Mouse (Mus musculus) inflammation-experienced regulatory T-cells, adult 6 months (primary cell): ENCODE data around the gene Ttc7b. TPM values are rescaled to one million over a fixed set of nuclear protein-coding genes. Genes with fewer than 3 reads are reported as not detected.

Experiments
- ATAC-seq: one replicate; pipeline ENCODE4 v1.8.0; 2017
- polyA plus RNA-seq, 3 experiments: library from polyadenylated mRNA; unstranded; fragments of 100-300 nt; shearing (Covaris generic); gene quantifications; one replicate each; pipeline ENCODE4 v1.2.1; 2017

Ttc7b gene
- polyA plus RNA-seq, 3 experiments from 2014 or later = 3.7 to 4.3 (median 3.7) TPM

- no peak for ATAC-seq
Measured at GRCm38 (mm10) chr12:100264941-100265340, 255.7 kb downstream of the Ttc7b start.

DNA sequence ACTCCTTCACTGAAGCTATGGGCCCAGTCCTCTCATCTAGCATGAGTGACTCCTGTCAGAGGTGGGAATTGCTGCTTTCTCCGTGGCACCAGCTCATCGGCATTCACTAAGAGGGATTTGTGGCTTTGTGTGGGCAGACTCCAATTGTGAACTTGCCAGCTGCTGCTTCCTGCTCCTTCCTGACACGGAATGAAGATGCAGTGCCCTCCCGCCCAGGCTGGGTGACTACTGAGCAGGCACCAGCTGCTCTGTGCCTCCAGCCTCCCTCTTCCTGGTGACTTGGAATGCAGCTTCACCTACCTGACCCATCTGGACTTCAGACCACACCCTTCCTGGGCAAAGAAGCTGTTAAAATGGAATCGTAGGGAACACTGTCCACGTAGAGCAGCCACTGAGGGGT, 257.8 kb downstream of the Ttc7b start:
- ATAC-seq = no peak

DNA sequence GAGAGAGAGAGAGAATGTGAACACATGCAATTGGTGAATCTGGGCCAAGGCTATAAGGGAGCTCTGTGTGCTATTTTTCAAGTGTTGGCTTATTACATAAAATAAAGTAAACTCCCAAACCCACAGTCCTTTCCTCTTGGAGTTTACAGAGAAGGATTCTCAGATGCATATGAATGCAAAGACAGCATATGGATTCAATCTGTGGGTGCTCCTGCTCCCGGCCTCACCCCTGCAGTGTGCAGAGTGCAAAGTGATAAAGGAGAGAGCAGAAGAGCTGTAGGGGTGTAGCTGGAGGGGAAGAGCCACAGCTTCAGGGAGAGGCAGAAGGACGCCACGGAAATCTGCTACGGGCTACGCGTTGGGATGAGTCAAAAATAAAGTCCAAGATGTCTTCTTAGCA, 258.9 kb downstream of the Ttc7b start:
- ATAC-seq = no peak

DNA sequence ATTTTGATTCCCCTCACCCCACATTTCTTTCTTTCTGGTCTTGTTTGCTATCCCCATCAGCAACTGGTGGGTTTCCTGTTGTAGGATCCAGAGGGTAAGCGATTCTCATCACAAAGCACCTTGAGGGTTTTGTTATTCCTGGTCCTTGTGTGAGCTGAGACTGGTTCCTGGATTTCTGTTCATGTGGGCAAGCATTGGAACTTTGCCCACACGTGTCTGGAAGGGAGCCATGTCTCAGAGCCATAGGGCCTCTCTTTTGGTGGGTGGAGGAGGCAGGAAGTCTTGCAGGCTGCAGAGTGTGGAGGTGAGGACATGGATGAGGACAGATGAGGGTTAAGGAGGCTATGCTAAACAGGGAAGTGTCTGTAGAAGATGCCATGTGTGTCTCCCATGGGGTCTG, 260.5 kb downstream of the Ttc7b start:
- ATAC-seq = no peak

- ATAC-seq = no peak
Measured at GRCm38 (mm10) chr12:100257779-100258178, 262.8 kb downstream of the Ttc7b start.

GRCm38 (mm10) chr12:100255441-100255949, 265.1 kb downstream of the Ttc7b start:
- ATAC-seq = no peak

GRCm38 (mm10) chr12:100254471-100254870, 266.2 kb downstream of the Ttc7b start:
- ATAC-seq = no peak

Other genes starting within 250 kb of the Ttc7b start
- gene Rps6ka5, start 206.2 kb upstream of the Ttc7b start, polyA plus RNA-seq = 1 to 10 TPM; 3.1 to 6.5 (median 5.4) TPM